Mouse (Mus musculus) layer of hippocampus, postnatal 36 days (tissue): ENCODE measurements around the gene Tnrc18. TPM values are rescaled to one million over a fixed set of nuclear protein-coding genes. Genes with fewer than 3 reads are reported as not detected.
"Not testable (repeated sequence)": the region's sequence is repeated elsewhere in the genome, so short reads cannot be mapped to it uniquely, and the experiment has no call there.

Experiments used
- DNase-seq, 2 experiments: peaks; one replicate each; pipeline ENCODE4 v3.0.0; 2022
- total RNA-seq, 2 experiments: library from RNA; stranded (reverse); gene quantifications; 2 replicates each; pipeline ENCODE4 v1.2.3; 2021

The Tnrc18 gene
- total RNA-seq: 100 to 1,000 TPM; 146 to 156 TPM

GRCm38 (mm10) chr5:142817524-142818434, at the start of gene Tnrc18:
Gene Tnrc18, minus strand, starts transcription at chr5:142817662.
- DNase-seq: peak; percentile 98 to 99

- DNase-seq: peak; percentile 76 to 83
Measured at GRCm38 (mm10) chr5:142857763-142858229, 40.3 kb upstream of the Tnrc18 start.

- DNase-seq: no peak
Measured at GRCm38 (mm10) chr5:142856408-142856807, 38.9 kb upstream of the Tnrc18 start.

- DNase-seq: peak; percentile 50 to 52
Measured at GRCm38 (mm10) chr5:142854877-142855276, 37.4 kb upstream of the Tnrc18 start.

DNA sequence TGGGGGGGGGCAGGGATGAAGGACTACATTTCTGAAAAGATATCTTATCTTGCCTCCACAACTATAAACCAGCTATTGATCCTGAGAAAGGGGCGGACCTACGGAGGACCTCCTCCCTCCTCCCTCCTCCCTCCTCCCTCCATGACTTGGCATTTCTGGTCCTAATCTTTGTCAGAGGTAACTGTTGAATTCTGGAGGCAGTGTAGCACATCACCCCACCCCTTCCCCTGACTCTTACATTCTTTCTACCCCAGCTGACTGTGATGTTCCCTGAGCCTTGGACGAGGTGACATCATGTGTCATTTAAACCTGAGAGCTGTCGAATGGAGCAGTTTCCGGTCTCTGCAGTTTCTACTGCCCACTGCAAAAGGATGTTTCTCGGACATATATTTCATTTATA, 36.1 kb upstream of the Tnrc18 start:
- DNase-seq: no peak

DNA sequence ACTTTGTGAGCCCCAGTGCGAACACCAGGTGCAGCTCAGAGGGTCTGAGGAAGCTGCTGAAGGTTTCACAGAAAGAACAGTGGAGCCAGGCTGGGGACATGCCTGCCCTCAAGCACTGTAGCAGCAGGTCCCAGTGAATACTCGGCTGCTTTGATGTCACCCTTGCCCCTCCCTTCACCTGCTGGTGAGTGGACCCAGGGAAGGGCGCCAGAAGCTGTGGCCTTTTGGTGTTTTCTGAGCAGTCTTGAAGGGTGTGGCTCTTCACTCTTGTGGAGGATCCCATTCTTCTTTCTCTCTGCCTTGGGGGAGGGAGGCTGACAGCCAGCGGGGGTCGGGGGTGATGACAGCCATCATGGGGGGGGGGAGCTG, 34.2 kb upstream of the Tnrc18 start:
- no peak for DNase-seq

GRCm38 (mm10) chr5:142850916-142851680, 33.6 kb upstream of the Tnrc18 start:
- DNase-seq: no peak

DNA sequence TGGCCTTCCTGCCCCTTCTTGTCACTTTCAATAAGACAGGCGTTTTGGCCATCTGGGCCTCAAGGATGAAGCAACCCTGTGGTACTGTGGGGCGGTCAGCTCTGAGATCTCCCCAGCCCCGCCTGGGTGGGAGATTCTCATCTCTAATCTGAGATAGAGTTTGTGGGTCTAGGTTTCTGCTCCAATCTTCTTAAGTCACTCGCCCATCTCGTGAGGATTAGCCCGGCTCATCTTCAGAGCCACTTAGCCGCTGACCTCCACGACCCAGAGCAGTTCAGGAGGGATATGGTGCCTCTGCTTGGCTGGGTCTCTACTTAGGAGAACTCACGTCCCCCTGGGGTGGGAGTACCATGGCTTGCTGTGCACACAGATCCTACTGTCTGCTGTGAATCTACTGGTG, 33.0 kb upstream of the Tnrc18 start:
- no peak for DNase-seq

DNA sequence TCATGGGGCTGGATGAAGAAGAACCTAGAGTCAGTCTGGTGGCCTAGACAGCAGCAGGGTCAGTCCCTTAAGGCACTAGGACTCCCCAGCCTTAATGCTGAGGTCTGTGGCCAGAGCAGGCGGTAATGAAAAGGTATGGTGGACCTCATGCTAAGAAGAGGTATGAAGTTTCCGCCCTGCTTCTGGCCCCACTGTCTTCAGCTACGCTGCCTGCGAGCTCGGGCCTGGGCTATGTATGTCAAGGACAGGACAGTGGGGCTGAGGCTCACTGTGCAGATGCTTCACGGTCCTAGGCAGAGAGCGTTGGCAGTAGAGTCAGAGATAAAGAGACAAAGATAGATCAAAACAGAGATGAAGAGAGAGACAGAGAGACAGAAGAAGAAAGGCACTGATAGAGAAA, 31.4 kb upstream of the Tnrc18 start:
- DNase-seq: no peak

GRCm38 (mm10) chr5:142848149-142848548, 30.7 kb upstream of the Tnrc18 start:
- DNase-seq: no peak

GRCm38 (mm10) chr5:142844467-142844866, 27.0 kb upstream of the Tnrc18 start:
- no peak for DNase-seq

- no peak for DNase-seq
Measured at GRCm38 (mm10) chr5:142842137-142842642, 24.7 kb upstream of the Tnrc18 start.

DNA sequence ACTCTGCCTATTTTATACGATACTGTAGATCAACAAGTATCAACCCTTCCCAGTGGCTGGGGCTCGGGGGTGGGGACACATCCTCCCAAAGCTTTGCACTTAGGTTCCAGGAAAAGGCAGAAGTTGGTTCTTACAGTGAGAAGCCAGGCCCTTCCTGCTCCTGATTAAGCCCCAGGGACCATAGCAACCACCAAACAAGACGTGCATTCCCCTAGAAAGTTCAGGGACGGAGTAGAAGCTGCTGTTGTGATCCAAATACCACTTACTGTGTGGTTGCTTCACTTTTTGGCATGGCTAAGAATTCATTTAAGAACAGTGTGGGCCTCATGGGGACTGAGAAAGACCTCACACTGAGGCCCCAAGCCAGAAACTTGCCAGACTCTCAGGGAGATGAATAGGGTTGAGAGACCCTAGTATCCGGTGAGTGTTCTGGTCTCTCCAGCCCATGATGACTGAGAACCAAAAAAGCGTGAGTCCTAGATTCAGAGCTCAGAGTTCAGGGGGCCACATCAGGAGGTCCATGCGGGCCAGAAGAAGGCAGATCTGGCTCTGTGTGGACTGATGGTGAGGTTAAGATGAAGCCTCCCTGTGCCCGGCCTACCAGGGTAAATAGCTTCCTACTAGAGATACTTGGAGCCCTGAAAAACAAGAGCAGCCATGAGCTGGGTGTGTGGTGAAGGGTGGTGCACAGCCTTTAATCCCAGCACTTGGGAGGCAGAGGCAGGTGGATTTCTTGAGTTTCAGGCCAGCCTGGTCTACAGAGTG, 24.1 kb upstream of the Tnrc18 start:
- DNase-seq: no peak

DNA sequence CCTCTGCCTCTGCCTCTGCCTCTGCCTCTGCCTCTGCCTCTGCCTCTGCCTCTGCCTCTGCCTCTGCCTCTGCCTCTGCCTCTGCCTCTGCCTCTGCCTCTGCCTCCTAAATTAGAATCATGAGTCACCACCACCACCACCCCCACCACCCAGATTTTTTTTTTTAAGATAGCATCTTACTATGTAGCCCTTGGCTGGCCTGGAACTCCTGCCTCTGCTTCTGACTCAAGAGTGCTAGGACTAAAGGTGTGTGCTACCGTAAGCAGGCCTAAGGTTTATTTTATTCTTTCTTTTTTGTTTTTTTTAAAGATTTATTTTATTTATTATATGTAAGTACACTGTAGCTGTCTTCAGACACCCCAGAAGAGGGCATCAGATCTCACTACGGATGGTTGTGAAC, 20.0 kb upstream of the Tnrc18 start:
- DNase-seq: not testable (repeated sequence)

DNA sequence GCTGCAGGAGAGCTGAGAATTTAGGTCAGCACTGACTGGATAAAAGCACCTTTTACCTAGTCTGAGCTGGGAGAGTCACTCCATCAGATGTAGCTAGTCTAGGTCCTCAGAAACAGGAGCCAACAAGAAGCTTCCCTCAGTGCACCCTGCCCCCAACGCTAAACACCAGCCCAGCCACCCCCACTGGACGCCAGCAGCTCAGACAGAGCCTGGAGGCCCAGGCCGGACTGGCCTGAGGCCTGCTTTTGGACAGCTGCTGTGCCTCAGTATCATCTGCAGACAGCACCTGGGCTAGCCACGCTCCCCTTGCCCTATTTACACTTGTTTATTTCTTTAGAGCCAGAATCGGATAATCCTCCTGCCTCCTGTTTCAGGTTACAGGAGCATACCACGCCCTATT, 19.4 kb upstream of the Tnrc18 start:
- DNase-seq: no peak

- DNase-seq: no peak
Measured at GRCm38 (mm10) chr5:142833646-142834438, 16.4 kb upstream of the Tnrc18 start.

- no peak for DNase-seq
Measured at GRCm38 (mm10) chr5:142826131-142826530, 8.7 kb upstream of the Tnrc18 start.

DNA sequence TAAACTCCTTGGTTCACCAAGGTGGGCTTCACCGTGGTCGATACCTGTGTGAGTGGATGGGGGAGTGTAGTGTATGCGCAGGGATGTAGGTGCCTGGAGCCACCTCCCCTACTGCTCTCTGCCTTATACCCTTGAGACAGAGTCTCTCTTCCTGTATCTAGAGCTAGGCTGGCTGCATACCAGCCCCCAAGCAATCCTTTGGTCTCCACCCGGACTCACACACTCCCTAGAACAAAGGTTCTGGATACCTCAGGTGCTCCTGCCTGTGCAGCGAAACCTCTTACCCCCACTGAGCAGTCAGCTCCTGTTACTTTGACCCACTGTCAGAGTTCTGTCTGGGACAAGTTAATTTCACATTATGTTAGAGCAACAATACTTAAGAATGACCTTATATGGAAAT, 8.2 kb upstream of the Tnrc18 start:
- no peak for DNase-seq

DNA sequence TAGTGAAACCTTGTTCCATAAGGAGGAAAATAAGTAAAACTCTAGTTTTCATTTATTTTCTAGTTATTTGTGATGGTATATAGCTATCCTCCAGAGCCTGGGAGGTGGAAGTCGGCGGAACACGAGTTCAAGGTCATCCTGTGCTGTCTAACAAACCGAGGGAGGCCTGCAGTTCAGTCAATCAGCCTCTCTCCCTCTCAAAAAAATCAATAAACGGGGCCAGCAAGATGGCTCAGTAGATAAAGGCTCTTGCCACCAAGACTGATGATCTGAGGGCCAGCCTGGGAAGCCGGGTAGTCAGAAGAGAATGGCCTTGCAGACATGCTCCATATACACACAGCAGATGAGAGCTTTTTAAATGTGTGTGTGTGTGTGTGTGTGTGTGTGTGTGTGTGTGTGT, 6.6 kb upstream of the Tnrc18 start:
- no peak for DNase-seq

GRCm38 (mm10) chr5:142823096-142824062, 5.9 kb upstream of the Tnrc18 start:
- peak; percentile 71 for DNase-seq
